Mouse (Mus musculus): ENCODE results near the gene Romo1.

DNA sequence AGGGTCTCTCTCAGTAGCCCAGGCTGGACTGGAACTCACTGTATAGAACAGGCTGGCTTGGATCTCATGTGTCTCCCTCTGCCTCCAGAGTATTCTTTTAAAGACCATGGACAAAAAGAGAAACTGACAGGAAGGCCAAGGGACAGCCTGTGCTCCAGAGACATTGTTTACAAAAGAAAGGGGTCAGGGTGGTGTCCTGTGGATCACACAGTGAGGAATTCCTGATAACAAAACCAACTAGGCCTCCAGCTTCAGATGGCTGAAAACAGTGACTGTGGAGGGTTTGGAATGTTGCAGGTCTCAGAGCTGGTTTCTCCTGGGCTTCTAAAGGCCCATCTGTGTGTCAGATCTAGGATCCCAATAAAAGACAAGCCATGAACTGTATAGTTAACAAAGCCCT lies 50.7 kb downstream of the Romo1 start:
- no peak for TF ChIP-seq ZNF384 (IDR thresholded peaks at IDR 0.05; ENCODE audit: low read depth, low read length)
- TF ChIP-seq ZC3H11A (IDR thresholded peaks at IDR 0.05; ENCODE audit: borderline replicate concordance, low read depth, low read length): no peak
- no peak for TF ChIP-seq CHD2 (IDR thresholded peaks at IDR 0.05; ENCODE audit: low read depth, low read length)
- no peak for TF ChIP-seq HCFC1 (IDR thresholded peaks at IDR 0.05; ENCODE audit: borderline replicate concordance, insufficient read depth, low read length)

All from ES-E14 (cell line).